Comparison of ENCODE assay signal across 11 mouse cellular contexts in genomic region chr16:41974866-41975719, GRCm38 (mm10).
DNase-seq lines count a peak whose midpoint lies in the region; ATAC-seq and TF ChIP-seq lines count a peak whose summit lies in the region.
"Had no signal": no experiment of that assay in that cellular context is flagged by ENCODE, and none has a peak within 500 bp of the region (broad histone marks: within the 10 kb centered on the region; RNA-seq: fewer than 3 reads in every experiment).

No protein-coding gene starts in this region.

- peak; percentile 13 for DNase-seq in gastrocnemius, postnatal 10 days
- no peak for DNase-seq in gastrocnemius, postnatal 36 days
- peak; percentile 47 for DNase-seq in brain, adult 2 months (ENCODE audit: low read depth, low spot score)
- DNase-seq in frontal cortex, adult 2 months (ENCODE audit: extremely low spot score in 1 of 2, low spot score in 1 of 2) = no peak
- no peak for DNase-seq in liver, postnatal 0 days
- DNase-seq in urinary bladder, postnatal 36 days (ENCODE audit: low spot score in 2 of 2) = no peak
- DNase-seq: heart, postnatal 10 days; thymus, adult 2 months had no signal

- no peaks in the 10 kb centered on the region for H3K27me3 ChIP-seq in forebrain, embryonic 16.5 days (replicated peaks; ENCODE audit: control insufficient read depth, insufficient read depth, low read length)
- H3K27me3 ChIP-seq in midbrain, embryonic 13.5 days = no peaks in the 10 kb centered on the region
- H3K27me3 ChIP-seq in liver, postnatal 0 days (ENCODE audit: insufficient read depth, low read length) = no peaks in the 10 kb centered on the region

- no peak overlapping the region for H3K9ac ChIP-seq in forebrain, embryonic 16.5 days (replicated peaks; ENCODE audit: low read depth, low read length)
- H3K9ac ChIP-seq in midbrain, embryonic 13.5 days (replicated peaks) = no peak overlapping the region
- no peak overlapping the region for H3K9ac ChIP-seq in liver, postnatal 0 days (replicated peaks)

- H3K4me1 ChIP-seq in forebrain, embryonic 16.5 days (replicated peaks; ENCODE audit: control insufficient read depth, insufficient read depth, low read length) = no peaks in the 10 kb centered on the region
- peaks cover 5% of the 10 kb centered on the region; the same call in 1 of the 2 replicates for H3K4me1 ChIP-seq in midbrain, embryonic 13.5 days (replicated peaks)
- no peaks in the 10 kb centered on the region for H3K4me1 ChIP-seq in liver, postnatal 0 days (ENCODE audit: insufficient read depth)

- no peak overlapping the region for H3K4me2 ChIP-seq in forebrain, embryonic 16.5 days (ENCODE audit: low read length)
- no peak overlapping the region for H3K4me2 ChIP-seq in midbrain, embryonic 13.5 days (replicated peaks)
- no peak overlapping the region for H3K4me2 ChIP-seq in liver, postnatal 0 days (ENCODE audit: low read depth, low read length)

- TF ChIP-seq CTCF in liver, postnatal 0 days (IDR thresholded peaks at IDR 0.05; ENCODE audit: low read depth) = no peak

- H3K36me3 ChIP-seq in forebrain, embryonic 16.5 days (ENCODE audit: control insufficient read depth, insufficient read depth) = no peaks in the 10 kb centered on the region
- no peaks in the 10 kb centered on the region for H3K36me3 ChIP-seq in midbrain, embryonic 13.5 days
- no peaks in the 10 kb centered on the region for H3K36me3 ChIP-seq in liver, postnatal 0 days (replicated peaks; ENCODE audit: insufficient read depth, low read length)

- intact Hi-C loops in gastrocnemius, postnatal 36 days (cut with DNase I) = no loop called here

- H3K9me3 ChIP-seq in forebrain, embryonic 16.5 days (ENCODE audit: control insufficient read depth, low read length) = no peaks in the 10 kb centered on the region
- no peaks in the 10 kb centered on the region for H3K9me3 ChIP-seq in midbrain, embryonic 13.5 days
- no peaks in the 10 kb centered on the region for H3K9me3 ChIP-seq in liver, postnatal 0 days (ENCODE audit: low read length)

- 71% methylated on average over 2 of the region's 2 CpGs for WGBS in forebrain, embryonic 16.5 days
- 82% methylated on average over 2 of the region's 2 CpGs for WGBS in midbrain, embryonic 13.5 days
- WGBS in liver, postnatal 0 days (ENCODE audit: insufficient replicate concordance) = 51% methylated on average over 2 of the region's 2 CpGs

- no peak for TF ChIP-seq EP300 in liver, postnatal 0 days (IDR thresholded peaks at IDR 0.05; ENCODE audit: low read depth)

- peak; percentile 71 for ATAC-seq in forebrain, embryonic 16.5 days
- peak; percentile 58; the same call in 1 of the 2 replicates for ATAC-seq in midbrain, embryonic 13.5 days
- no peak for ATAC-seq in liver, postnatal 0 days

- H3K4me3 ChIP-seq in forebrain, embryonic 16.5 days (replicated peaks; ENCODE audit: low read length) = no peak overlapping the region
- H3K4me3 ChIP-seq in midbrain, embryonic 13.5 days (replicated peaks) = no peak overlapping the region
- H3K4me3 ChIP-seq in liver, postnatal 0 days (ENCODE audit: low read depth, low read length) = no peak overlapping the region

- no peak overlapping the region for H3K27ac ChIP-seq in forebrain, embryonic 16.5 days (ENCODE audit: low read length)
- no peak overlapping the region for H3K27ac ChIP-seq in midbrain, embryonic 13.5 days
- no peak overlapping the region for H3K27ac ChIP-seq in liver, postnatal 0 days (ENCODE audit: low read depth)
- H3K27ac ChIP-seq: kidney, postnatal 0 days had no signal

Comparison
In these comparisons a context has a peak if more than half of its experiments do, and no peak if none do; other contexts are left out.
1. DNase-seq: peak in gastrocnemius, postnatal 10 days (single experiment) and brain, adult 2 months (single experiment); none in gastrocnemius, postnatal 36 days (0 of 2), frontal cortex, adult 2 months (0 of 2), liver, postnatal 0 days (single experiment) and urinary bladder, postnatal 36 days (0 of 2).